Mouse (Mus musculus): ENCODE results near the gene Slc1a5.

Slc1a5 gene

DNA sequence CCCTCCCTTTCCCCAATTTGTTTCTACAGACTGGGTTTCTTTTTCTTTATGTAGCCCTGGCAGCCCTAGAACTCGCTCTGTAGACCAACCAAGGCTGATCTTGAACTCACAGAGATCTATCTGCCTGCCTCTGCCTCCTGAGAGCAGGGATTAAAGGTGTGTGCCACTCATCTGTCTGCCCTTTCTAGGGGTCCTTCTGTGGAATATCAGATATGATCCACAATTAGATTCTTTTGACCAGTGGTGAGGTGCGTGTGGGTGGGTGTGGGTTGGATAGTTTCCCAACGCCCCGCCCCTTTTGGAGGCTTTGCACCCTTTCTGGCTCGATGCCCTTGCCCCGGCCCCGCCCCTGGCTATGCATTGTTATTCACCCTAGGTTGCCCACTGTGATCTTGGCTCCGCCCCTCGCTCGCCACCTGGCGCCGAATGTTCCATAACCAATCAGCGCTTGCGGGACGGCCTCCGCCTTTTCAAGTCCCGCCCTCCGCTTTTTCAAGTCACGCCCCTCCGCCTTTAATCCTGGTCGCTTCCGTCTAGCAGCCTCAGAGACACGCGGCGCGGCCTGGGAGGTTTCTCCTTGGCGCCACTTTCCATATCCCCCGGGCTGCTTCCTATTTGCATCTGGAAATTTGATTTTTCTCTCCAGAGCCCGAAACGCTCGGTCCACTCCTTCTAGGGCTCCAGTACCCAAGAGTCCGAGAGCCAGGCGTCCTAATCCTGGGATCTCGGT lies at the start of gene Slc1a5:
Slc1a5 (plus strand) TSS at position 516 of the 730 bp plus-strand sequence.
- DNase-seq, result peak; percentile 96 to 97

DNA sequence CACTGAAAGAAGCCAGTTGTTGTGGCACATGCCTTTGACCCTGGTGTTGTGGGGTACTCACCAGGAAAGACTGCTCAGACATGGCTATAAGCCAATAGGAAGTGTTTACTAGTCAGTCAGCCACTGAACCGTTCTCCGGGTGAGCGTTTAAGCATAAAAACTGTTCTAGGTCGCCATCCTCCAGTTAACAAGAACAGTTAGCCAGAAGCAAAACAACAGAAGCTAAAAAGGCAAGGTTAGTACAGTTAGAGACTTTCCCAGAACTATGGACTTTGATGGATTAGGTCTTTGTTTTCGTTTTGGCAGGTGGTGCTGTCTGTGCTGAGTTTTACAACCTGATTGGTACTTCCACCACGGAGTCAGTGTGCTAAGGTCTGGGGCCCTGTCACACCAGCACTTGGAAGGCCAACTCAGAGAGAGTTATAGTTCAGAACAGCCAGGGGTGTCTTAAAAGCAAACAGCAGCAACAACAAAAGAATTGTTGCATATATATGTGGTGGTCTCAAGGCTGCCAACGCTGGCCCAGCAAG lies 49.2 kb upstream of the Slc1a5 start:
- no peak for DNase-seq

DNA sequence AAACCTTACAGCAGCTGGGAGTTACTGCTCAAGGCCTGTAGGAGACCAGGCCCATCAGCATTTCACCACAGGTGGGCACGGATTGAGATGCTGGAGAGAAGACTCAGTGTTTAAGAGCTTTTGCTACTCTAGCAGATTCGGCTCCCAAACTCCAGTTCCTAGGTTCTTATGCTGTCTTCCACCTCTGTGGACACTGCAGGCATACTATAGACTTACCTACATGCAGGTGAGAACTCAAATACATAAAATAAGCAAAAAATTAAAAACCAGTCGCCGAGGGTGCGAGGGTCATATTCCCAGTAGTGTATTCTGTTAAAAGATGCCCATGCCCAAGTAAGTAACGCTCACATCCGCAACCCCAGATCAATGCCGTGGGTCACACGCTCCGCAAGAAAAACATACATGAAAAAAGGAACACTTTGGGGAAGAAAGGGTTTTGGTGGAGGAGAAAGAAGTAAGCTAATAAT lies 43.5 kb upstream of the Slc1a5 start:
- no peak for DNase-seq

DNA sequence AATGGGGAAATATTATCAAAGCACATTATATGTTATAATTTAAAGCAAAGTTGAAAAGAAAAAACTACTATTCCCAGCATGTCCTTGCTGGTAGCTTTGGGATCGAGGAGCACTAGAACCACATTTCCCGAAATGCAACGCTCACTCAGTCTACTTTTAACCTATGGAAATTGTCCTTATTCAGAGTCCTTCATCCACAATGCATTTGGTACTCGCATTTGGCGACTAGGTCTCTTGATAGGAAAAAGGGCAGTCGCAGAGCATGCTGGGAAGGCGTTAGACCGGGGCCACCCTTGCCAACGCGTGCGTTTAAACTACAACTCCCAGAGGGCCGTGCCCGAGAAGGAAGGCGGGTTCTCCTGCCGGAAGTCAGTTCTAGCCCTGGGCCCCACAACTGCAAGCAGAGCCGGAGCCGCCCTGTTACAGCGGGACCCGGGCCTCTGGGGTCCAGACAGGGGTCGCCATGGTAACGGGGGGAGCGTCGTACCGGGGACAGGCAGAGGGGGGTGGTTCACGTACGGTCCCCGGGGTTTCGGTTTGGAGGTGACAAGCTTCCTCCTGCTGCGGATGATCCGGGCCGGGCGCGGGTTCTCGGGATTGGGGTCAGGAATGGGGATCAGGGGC lies 43.0 kb upstream of the Slc1a5 start, which contains the start of gene Ap2s1:
Ap2s1 (plus strand) TSS at position 338 of the 624 bp plus-strand sequence.
- peak; percentile 94 to 97 for DNase-seq

DNA sequence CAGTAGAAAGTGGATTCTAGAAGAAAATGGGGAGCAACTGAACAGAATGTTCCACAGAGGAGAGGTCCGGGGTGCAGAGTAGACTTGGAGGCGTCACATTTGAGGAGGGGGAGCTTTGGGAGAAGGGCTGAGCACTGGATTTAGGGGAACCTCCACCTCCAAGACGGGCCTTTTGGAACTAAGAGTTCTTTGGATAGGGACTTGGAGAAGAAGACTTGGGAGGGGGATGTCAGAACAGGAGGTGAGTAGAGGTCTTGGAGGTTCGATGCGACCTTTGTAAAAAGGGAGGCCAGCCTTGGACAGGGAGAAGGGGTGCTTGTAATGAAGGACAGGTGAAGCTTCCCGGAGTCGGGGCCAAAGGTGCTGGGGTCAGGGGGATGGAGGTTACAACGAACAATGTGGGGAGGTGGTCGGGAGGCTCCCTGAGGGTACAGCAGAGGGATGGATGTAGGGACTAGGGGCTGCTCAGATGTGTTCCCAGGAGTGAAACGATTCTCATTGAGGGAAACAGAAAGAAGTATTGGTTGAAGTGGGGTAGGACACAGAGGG lies 42.0 kb upstream of the Slc1a5 start:
- DNase-seq, result no peak

DNA sequence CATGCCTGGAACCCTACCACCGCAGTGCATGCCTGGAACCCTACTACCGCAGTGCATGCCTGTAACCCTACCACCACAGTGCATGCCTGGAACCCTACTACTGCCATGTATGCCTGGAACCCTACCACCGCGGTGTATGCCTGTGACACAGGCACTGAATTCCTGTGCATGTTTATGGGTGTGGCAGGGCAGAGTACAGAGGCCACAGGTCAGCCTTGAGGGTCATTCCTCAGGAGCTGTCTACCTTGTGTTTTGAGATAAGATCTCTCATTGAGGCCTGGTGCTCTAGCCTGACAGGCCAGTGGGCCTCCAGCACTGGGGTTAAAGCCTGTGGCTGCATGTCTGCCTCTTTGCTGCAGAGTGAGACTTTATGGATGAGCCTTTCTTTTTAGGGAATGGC lies 35.8 kb upstream of the Slc1a5 start:
- DNase-seq, result no peak

DNA sequence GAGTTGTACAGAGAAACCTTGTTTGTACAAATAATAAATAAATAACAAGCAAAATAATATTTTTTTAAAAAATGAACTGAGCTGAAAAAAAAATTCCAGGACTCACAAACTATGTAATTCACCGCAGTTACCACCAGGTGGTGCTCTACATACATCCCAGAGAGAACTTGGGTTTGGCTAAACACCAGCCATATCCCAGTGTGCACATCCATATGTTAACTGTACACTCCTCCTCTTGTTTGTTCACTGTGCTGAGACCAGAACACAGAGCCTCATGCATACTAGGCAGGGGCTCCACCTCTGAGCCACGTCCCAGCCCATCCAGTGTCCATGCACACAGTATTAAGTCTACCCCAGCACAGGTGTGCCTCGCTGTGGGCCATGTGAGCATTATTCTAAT lies 35.0 kb upstream of the Slc1a5 start:
- DNase-seq, result no peak

GRCm38 (mm10) chr7:16747656-16748055 lies 33.5 kb upstream of the Slc1a5 start:
- no peak for DNase-seq

DNA sequence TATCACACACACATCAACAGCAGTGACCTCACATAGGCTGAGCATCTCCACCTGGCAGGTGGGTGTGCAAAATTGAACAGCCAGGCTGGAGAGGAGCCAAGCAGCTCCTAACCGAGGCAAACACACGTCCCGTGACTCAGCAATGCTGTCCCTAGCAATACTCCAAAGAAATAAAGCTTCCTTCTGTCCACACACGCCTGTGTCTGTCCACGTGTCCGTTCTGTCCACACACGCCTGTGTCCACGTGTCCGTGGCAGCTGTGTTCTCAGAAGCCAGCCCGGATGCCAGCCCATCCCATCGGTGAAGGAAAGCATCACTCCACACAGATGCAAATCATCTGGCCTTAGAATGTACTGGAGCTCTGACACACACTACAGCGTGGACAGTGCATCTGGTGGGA lies 29.1 kb upstream of the Slc1a5 start:
- no peak for DNase-seq

DNA sequence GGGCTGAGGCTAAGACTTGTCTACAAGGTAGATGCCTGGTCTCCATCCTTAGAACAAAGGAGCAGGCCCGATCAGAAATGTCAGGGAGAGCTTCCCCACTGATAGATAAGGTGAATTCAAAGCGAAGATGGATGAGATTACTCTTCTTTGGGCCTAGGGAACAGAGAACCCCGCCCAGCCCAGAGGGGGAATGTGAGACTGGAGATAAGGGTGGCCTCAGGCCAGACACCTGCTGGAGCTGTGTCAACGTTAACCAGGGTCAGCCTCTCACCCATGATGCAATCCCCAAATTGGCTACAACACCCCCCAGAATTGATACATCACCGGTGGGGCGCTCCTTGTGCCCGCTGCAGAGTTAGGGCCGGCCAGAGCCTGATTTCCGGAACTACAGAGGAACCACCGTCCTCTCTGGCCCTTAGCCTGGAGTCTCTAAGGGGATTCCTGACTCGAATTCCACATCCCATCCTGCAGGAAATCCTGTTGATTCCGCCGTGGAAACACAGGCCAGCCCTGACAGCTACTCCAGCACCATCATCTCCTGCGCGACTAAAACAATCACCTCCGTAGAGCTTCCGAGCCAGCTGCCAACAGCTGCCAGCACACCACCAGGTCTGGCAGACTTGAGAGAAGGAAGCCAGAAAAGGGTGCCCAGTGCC lies 25.6 kb upstream of the Slc1a5 start:
- DNase-seq, result no peak

DNA sequence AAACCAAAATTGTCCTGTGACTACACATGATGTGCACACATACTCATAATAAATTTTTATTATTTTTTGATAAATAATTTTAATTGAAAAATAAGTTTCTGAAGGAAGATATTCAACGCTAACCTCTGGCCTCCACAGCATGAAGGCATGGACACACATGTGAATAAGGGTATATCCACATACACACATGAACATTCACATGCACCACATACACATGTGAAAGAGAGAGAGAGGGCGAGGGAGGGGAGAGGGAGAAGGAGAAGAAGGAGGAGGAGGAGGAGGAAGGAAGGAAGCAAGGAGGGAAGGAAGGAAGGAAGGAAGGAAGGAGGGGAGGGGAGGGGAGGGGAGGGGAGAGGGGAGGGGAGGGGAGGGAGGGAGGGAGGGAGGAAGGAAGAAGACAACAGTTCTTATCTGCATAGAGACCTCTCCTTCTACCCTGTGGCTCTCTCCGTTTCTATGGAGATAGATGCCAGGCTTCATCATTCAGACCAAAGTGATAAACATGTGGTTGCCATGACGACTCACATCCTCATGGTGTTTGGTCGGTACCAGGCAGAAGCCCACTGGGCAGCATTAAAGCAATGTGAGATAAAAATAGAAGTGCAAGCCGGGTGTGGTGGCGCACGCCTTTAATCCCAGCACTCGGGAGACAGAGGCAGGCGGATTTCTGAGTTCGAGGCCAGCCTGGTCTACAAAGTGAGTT lies 22.1 kb upstream of the Slc1a5 start:
- DNase-seq, result no peak

- peak in 1 of 2 experiments; percentile 44 for DNase-seq
Observed at GRCm38 (mm10) chr7:16760292-16760691, 20.8 kb upstream of the Slc1a5 start.

DNA sequence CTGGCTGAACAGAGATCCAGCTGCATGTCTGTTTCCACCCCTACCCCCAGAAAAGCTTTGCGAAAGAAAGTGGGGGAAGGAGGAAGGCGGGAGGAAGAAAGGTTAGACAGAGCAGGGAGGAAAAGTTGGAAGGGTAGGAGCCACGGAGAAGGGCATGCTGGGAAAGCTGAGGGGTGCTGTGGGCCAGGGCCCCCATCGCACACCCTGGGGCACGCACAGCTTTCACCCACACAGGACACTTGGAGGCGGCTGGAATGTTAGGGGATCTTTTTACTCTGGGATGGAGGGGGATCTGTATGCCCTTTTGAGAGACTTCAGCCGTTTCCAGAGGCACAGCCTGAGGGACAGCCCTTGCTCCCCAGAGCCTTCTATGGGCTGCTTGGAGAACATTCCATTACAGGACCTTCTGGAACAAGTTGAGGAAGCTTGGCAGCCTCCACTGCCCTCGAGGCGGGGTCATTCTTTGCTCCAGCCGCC lies 20.1 kb upstream of the Slc1a5 start:
- DNase-seq, result no peak

GRCm38 (mm10) chr7:16761630-16762029 lies 19.5 kb upstream of the Slc1a5 start:
- no peak for DNase-seq

GRCm38 (mm10) chr7:16763463-16764218 lies 17.5 kb upstream of the Slc1a5 start:
- DNase-seq, result no peak

DNA sequence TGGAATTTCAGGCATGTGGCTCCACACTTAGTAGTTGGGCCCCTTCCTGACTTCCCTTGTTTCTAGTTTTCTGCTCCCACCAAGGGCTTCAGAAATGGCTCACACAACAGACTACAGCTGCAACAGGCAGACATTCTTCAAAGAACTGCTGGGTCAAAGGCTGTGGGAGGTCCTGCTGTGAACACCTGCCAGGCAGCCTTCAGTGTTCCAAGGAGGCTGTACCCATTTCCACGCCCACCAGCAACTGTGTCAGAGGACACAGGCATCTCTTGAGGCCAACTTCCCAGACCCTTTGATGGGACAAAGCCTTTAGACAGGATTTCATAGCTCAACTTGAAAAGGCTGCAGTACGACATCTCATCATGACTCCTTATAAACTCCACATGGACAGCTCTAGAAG lies 14.7 kb upstream of the Slc1a5 start:
- peak; percentile 64 to 82 for DNase-seq

- DNase-seq, result no peak
Observed at GRCm38 (mm10) chr7:16775888-16776287, 5.3 kb upstream of the Slc1a5 start.

GRCm38 (mm10) chr7:16780076-16780475 lies 1.1 kb upstream of the Slc1a5 start:
- DNase-seq, result no peak

DNA sequence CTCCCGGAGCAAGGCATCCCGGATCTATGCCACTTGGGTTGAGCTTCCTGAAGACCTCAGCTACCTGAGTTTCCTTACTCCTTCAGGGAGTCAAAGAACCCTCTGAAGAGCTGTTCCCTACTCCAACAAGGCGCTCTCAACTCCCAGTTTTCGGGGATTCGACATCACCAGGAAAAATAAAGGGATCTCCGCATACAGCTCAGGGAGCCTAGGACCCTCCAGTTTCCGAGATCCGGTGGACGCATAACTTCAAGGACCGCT lies 345 bp downstream of the Slc1a5 start:
- no peak for DNase-seq

DNA sequence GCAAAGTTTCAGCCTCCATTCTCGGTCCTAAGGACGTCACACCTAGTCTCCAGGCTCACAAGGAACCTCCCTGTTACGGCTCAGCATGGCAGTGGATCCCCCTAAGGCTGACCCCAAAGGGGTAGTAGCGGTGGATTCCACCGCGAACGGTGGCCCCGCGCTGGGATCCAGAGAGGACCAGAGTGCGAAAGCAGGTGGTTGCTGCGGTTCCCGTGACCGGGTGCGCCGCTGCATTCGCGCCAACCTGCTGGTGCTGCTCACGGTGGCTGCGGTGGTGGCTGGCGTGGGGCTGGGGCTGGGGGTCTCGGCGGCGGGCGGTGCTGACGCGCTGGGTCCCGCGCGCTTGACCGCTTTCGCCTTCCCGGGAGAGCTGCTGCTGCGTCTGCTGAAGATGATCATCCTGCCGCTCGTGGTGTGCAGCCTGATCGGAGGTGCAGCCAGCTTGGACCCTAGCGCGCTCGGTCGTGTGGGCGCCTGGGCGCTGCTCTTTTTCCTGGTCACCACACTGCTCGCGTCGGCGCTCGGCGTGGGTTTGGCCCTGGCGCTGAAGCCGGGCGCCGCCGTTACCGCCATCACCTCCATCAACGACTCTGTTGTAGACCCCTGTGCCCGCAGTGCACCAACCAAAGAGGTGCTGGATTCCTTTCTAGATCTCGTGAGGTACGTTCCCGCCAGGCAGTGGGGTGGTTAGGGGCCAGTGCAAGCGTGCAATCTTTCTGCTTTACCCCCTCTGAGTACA lies 845 bp downstream of the Slc1a5 start:
- DNase-seq, result peak; percentile 48 to 60

- DNase-seq, result no peak
Observed at GRCm38 (mm10) chr7:16782555-16783125, 1.5 kb downstream of the Slc1a5 start.
